Mouse (Mus musculus) cerebellum, adult 2 months (tissue): Measurements from ENCODE around the gene Synpr.

Experiments used
- CTCF ChIP-seq: fragments of 200-500 bp; IDR thresholded peaks from 2 replicates; pipeline ENCODE4 v1.5.1; 2011; ENCODE audit warnings: low read depth, mild to moderate bottlenecking, control low read depth, low read length, moderate library complexity, borderline replicate concordance; ENCODE audit not compliant: insufficient read depth
- POLR2A ChIP-seq: fragments of 200-500 bp; IDR thresholded peaks from 2 replicates; pipeline ENCODE4 v1.6.1; 2011; ENCODE audit warnings: low read length, control low read depth, borderline replicate concordance; ENCODE audit not compliant: insufficient read depth

DNA sequence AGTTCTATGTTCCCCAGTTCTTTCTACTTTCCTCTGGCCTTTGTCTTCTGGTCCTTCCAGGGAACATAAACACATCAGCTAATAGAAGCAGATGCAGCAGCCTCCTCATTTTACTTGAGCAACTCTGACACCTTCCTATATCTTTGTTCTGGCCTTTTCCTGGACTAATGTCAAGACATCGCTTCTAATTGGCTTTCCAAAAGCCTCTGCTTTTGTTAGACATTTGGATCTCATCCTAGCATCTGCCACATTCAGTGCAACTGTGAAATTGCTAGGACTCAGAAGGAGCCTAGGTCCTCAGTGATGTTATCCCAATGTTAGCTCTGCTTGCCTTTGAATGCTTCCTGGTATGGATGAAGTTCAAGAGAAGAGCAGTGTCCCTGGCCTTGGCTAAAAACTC lies 193.2 kb downstream of the Synpr start:
- TF ChIP-seq POLR2A (no peak), CTCF (no peak)
